Mouse (Mus musculus): ENCODE data around the gene D17H6S53E.

- TF ChIP-seq GATA2 (IDR thresholded peaks at IDR 0.05; ENCODE audit: borderline replicate concordance, low read depth, low read length) (no peak), CTCF (IDR thresholded peaks at IDR 0.05; ENCODE audit: low read depth, low read length) (no peak)
These were observed 33.5 kb downstream of the D17H6S53E start for GRCm38 (mm10) chr17:35159638-35160037.
